Mouse (Mus musculus): ENCODE measurements around the gene Nyap1. TPM values are rescaled to one million over a fixed set of nuclear protein-coding genes. Genes with fewer than 3 reads are reported as not detected.

Nyap1 gene
- polyA plus RNA-seq, 1 experiment from 2014 or later = 42.3 TPM

DNA sequence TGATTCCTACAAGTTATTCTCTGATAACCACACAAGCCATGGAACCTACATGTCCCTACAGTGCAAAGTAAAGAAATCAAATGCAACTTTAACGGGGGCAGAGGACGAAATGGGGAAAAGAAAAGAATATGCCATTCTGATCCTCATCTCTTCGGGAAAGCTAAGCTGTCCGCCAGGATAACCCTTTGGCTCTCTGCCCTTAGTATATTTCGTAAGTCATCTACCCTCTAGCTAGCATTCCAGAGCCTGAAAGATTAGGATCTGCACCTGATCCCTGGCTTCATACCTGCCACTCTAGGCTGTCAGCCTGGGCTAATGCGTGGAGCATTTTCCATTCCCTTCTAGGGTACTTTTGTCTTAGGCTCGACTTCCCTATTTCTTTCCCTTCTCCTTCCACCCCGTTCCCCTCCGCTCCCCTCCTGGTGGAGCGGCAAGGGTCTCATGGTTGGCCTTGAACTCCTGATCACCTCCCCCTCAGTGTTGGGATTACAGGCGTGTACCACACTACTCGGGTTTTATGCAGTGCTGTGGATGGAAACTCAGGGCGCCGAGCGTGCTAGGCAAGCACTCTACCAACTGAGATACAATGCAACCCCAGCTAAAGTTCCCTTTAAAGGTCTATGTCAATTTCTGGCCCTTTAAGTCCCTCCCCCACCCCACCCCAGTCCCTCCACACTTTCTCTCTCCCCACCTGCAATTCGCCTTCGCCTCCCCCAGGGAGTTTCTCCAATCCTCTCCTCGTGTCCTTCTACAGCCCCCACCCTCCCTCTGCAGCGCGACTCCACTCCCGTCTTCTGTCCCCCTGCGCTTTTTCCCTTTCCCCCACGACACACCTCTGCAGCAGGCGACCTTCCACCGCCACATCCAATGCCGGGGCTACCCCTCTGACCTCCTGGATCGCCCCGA, 57.8 kb downstream of the Nyap1 start:
- Histone ChIP-seq H3K9me3 (no peaks in the 10 kb centered on the region), H3K4me3 (replicated peaks) (peak overlapping the region; percentile 74), H3K9ac (replicated peaks) (peak overlapping the region; percentile 83), H3K27me3 (peaks cover 4% of the 10 kb centered on the region; the same call in 1 of the 2 replicates), H3K27ac (peak overlapping the region; percentile 74), H3K4me1 (replicated peaks) (peaks cover 22% of the 10 kb centered on the region), H3K36me3 (0 out of 2 replicates have a peak, but pooled peaks cover 8% of the 10 kb centered on the region), H3K4me2 (replicated peaks) (peak overlapping the region; percentile 74)
- ATAC-seq = peak; percentile 18
- WGBS = 13% methylated on average over 27 of the region's 28 CpGs

- no peak for ATAC-seq
- Histone ChIP-seq H3K36me3 (0 out of 2 replicates have a peak, but pooled peaks cover 8% of the 10 kb centered on the region), H3K9me3 (no peaks in the 10 kb centered on the region), H3K4me1 (replicated peaks) (peaks cover 22% of the 10 kb centered on the region), H3K4me3 (replicated peaks) (0 out of 2 replicates have a peak overlapping the region, but pooled peaks have one; percentile 5), H3K4me2 (replicated peaks) (peak overlapping the region; percentile 74), H3K9ac (replicated peaks) (peak overlapping the region; percentile 28; the same call in 1 of the 2 replicates), H3K27me3 (peaks cover 4% of the 10 kb centered on the region; the same call in 1 of the 2 replicates), H3K27ac (no peak overlapping the region)
- WGBS = 73% methylated on average over 6 of the region's 6 CpGs
Measured at GRCm38 (mm10) chr5:137682526-137682925, 58.9 kb downstream of the Nyap1 start.

Other genes with a start within 250 kb of the Nyap1 start
- 74.0 and 82.0 TPM in 2 replicates for gene Pop7, start 239.1 kb downstream of the Nyap1 start, polyA plus RNA-seq (2015; fragmentation: Nextera tagmentation; extraction: Ambion mirVana)
- 19.6 and 20.5 TPM in 2 replicates for gene Gigyf1, start 223.1 kb downstream of the Nyap1 start, polyA plus RNA-seq (2015; fragmentation: Nextera tagmentation; extraction: Ambion mirVana)
- not detected in 2 replicates for gene Epo, start 208.4 kb downstream of the Nyap1 start, polyA plus RNA-seq (2015; fragmentation: Nextera tagmentation; extraction: Ambion mirVana)
- gene Gnb2, start 208.1 kb downstream of the Nyap1 start, polyA plus RNA-seq (2015; fragmentation: Nextera tagmentation; extraction: Ambion mirVana) = 520 and 545 TPM in 2 replicates
- gene Actl6b, start 188.1 kb downstream of the Nyap1 start, polyA plus RNA-seq (2015; fragmentation: Nextera tagmentation; extraction: Ambion mirVana) = 231 and 235 TPM in 2 replicates
- gene Tfr2, start 171.8 kb downstream of the Nyap1 start, polyA plus RNA-seq (2015; fragmentation: Nextera tagmentation; extraction: Ambion mirVana) = 2.4 and 3.6 TPM in 2 replicates
- 37.6 and 43.1 TPM in 2 replicates for gene Mospd3, start 140.5 kb downstream of the Nyap1 start, polyA plus RNA-seq (2015; fragmentation: Nextera tagmentation; extraction: Ambion mirVana)
- 9.0 and 10.5 TPM in 2 replicates for gene Pcolce, start 127.8 kb downstream of the Nyap1 start, polyA plus RNA-seq (2015; fragmentation: Nextera tagmentation; extraction: Ambion mirVana)
- 0.23 and 0.32 TPM in 2 replicates for gene Fbxo24, start 112.6 kb downstream of the Nyap1 start, polyA plus RNA-seq (2015; fragmentation: Nextera tagmentation; extraction: Ambion mirVana)
- 18.7 and 21.4 TPM in 2 replicates for gene Lrch4, start 112.5 kb downstream of the Nyap1 start, polyA plus RNA-seq (2015; fragmentation: Nextera tagmentation; extraction: Ambion mirVana)
- 9.2 and 9.9 TPM in 2 replicates for gene Gm20605, start 112.4 kb downstream of the Nyap1 start, polyA plus RNA-seq (2015; fragmentation: Nextera tagmentation; extraction: Ambion mirVana)
- 2.7 and 10.9 TPM in 2 replicates for gene Sap25, start 100.3 kb downstream of the Nyap1 start, polyA plus RNA-seq (2015; fragmentation: Nextera tagmentation; extraction: Ambion mirVana)
- gene Irs3, start 95.9 kb downstream of the Nyap1 start, polyA plus RNA-seq (2015; fragmentation: Nextera tagmentation; extraction: Ambion mirVana) = not detected in 2 replicates
- 19.5 and 19.6 TPM in 2 replicates for gene Agfg2, start 56.9 kb downstream of the Nyap1 start, polyA plus RNA-seq (2015; fragmentation: Nextera tagmentation; extraction: Ambion mirVana)
- 44.2 and 54.0 TPM in 2 replicates for gene Tsc22d4, start 4.1 kb upstream of the Nyap1 start, polyA plus RNA-seq (2015; fragmentation: Nextera tagmentation; extraction: Ambion mirVana)
- 43.4 and 48.9 TPM in 2 replicates for gene Ppp1r35, start 37.2 kb upstream of the Nyap1 start, polyA plus RNA-seq (2015; fragmentation: Nextera tagmentation; extraction: Ambion mirVana)
- gene Mepce, start 46.0 kb upstream of the Nyap1 start, polyA plus RNA-seq (2015; fragmentation: Nextera tagmentation; extraction: Ambion mirVana) = 10.6 and 11.0 TPM in 2 replicates
- gene Zcwpw1, start 46.2 kb upstream of the Nyap1 start, polyA plus RNA-seq (2015; fragmentation: Nextera tagmentation; extraction: Ambion mirVana) = 10.9 and 12.0 TPM in 2 replicates
- gene Pilra, start 94.7 kb upstream of the Nyap1 start, polyA plus RNA-seq (2015; fragmentation: Nextera tagmentation; extraction: Ambion mirVana) = 0.42 TPM in 1 of 2 replicates, not detected in the other
- gene Pilrb1, start 116.5 kb upstream of the Nyap1 start, polyA plus RNA-seq (2015; fragmentation: Nextera tagmentation; extraction: Ambion mirVana) = not detected in 2 replicates
- not detected in 2 replicates for gene Pilrb2, start 130.2 kb upstream of the Nyap1 start, polyA plus RNA-seq (2015; fragmentation: Nextera tagmentation; extraction: Ambion mirVana)
- 0.06 TPM in 1 of 2 replicates, not detected in the other for gene Cyp3a13, start 180.0 kb upstream of the Nyap1 start, polyA plus RNA-seq (2015; fragmentation: Nextera tagmentation; extraction: Ambion mirVana)
- gene Gjc3, start 221.5 kb upstream of the Nyap1 start, polyA plus RNA-seq (2015; fragmentation: Nextera tagmentation; extraction: Ambion mirVana) = 0.08 and 0.23 TPM in 2 replicates
- not detected in 2 replicates for gene Azgp1, start 239.9 kb upstream of the Nyap1 start, polyA plus RNA-seq (2015; fragmentation: Nextera tagmentation; extraction: Ambion mirVana)

All from midbrain, embryonic 13.5 days (tissue).